Mouse (Mus musculus): Measurements from ENCODE around the gene Rpgrip1l. TPM values are rescaled to one million over a fixed set of nuclear protein-coding genes. Genes with fewer than 3 reads are reported as not detected.

Rpgrip1l gene
- polyA plus RNA-seq, 1 experiment from 2014 or later = 10.1 TPM

DNA sequence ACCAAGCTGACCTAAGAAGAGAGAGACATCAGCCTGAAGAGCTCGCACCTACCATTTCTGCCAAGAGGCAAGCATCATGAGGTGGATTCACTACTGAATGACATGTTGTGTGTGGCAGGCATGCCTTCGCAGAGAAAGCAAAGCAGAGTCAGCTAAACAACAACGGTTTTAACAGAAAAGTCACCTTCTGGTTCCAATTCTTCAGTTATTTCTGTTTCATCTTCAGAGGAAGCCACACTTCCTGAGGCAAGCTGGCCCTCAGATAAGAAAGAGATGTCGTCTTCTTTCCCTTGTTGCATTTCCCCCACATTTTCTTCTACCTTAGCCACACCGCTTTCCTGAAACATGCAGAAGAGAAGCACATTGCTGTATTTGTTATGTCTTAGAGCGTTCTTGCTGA is 62.1 kb downstream of the Rpgrip1l start:
- 94% methylated on average over 6 of the region's 6 CpGs for WGBS
- H3K9ac ChIP-seq = no peak overlapping the region
- no peak for ATAC-seq (ENCODE audit: low read depth)
- no peaks in the 10 kb centered on the region for H3K9me3 ChIP-seq
- no peak overlapping the region for H3K4me3 ChIP-seq
- H3K4me2 ChIP-seq = no peak overlapping the region
- peaks cover 11% of the 10 kb centered on the region; the same call in 1 of the 2 replicates for H3K36me3 ChIP-seq
- H3K4me1 ChIP-seq (replicated peaks) = no peaks in the 10 kb centered on the region
- H3K27ac ChIP-seq (replicated peaks) = no peak overlapping the region
- H3K27me3 ChIP-seq = no peaks in the 10 kb centered on the region

DNA sequence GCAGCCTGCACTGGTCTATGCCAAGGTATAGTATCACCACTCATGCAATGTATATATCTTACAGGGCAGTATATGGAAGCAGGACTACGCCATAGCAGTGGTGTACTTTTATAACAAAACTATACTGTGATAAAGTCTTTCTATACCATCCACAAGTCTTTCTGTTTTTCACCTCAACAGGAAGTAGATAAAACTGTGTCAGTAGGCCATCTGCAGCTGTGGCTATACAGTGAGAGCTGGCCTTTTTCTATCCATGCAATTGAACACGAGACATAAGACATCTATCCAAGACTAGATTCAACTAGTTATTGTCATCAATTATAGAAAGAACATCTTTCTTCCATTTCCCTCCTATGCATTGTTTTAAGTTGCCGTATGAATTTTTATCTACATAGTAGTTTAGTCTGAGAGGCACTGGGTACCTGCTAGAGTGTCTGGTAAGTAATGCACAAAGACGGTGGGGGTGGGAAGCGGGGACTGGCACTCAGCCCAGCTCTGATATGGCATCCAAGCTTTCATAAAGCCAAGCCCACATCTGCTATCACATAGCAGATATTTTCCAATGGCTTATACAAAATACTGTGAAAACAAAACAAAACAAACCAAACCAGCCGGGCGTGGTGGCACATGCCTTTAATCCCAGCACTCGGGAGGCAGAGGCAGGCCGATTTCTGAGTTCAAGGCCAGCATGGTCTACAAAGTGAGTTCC is 63.1 kb downstream of the Rpgrip1l start:
- peaks cover 11% of the 10 kb centered on the region; the same call in 1 of the 2 replicates for H3K36me3 ChIP-seq
- no peaks in the 10 kb centered on the region for H3K9me3 ChIP-seq
- no peaks in the 10 kb centered on the region for H3K4me1 ChIP-seq (replicated peaks)
- 97% methylated on average over 9 of the region's 9 CpGs for WGBS
- no peak overlapping the region for H3K4me2 ChIP-seq
- no peak overlapping the region for H3K27ac ChIP-seq (replicated peaks)
- no peaks in the 10 kb centered on the region for H3K27me3 ChIP-seq
- no peak for ATAC-seq (ENCODE audit: low read depth)
- no peak overlapping the region for H3K9ac ChIP-seq
- no peak overlapping the region for H3K4me3 ChIP-seq

DNA sequence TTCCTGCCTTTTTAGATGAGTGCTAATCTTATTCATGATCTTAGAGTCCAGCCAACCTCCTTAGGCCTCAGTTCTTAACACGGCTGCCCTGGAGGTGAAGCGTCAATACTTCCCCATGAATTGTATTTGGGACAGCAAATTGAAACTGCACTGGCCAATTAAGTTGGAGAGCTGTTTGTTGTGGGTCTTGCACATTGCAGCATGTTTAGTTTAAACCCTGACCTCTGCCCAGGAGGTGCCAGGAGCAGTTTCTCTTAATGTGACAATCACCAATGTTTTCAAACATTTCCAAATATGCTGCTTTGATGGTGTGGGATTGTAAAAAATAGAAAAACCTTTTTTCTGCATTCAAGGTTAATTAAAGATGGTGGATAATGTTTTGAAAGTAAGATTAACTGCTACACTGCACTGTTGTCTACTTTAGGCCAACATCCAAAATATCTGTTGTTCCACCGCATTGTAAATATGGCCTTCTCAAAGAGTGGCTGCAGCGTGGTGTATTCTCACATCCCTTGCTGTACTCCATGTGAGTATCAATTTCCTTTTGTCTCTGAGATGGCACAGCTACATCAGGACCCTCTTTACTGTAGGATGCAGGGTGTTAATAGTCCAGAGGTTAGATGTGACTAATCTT is 67.1 kb downstream of the Rpgrip1l start:
- Histone ChIP-seq H3K27ac (replicated peaks) (no peak overlapping the region), H3K9ac (no peak overlapping the region), H3K27me3 (no peaks in the 10 kb centered on the region), H3K4me2 (no peak overlapping the region), H3K4me3 (no peak overlapping the region), H3K36me3 (peaks cover 8% of the 10 kb centered on the region; the same call in 1 of the 2 replicates), H3K4me1 (replicated peaks) (0 out of 2 replicates have a peak, but pooled peaks cover 2% of the 10 kb centered on the region), H3K9me3 (no peaks in the 10 kb centered on the region)
- 80% methylated on average over 4 of the region's 4 CpGs for WGBS
- no peak for ATAC-seq (ENCODE audit: low read depth)

DNA sequence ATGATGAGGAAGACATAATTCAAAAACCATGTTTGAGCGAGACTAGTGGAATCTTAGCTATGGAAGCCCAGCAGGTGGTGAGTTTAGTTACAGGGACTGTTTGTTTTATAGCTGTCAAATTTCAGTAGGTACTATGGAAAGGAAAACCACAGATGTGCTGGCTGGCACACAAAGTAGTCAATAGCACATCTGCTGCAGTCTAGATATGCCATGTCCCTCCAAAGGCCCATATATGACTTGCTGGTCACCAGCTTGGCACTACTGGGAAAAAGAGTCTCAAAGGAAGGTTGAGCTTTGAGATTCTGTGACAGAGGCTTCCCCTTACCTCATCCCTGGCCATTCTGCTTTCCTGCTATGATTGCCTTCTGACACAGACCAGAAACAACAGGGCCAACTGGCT is 70.3 kb downstream of the Rpgrip1l start:
- WGBS = 66% methylated on average over 1 of the region's 1 CpGs
- Histone ChIP-seq H3K27me3 (no peaks in the 10 kb centered on the region), H3K27ac (replicated peaks) (no peak overlapping the region), H3K4me3 (no peak overlapping the region), H3K9me3 (no peaks in the 10 kb centered on the region), H3K4me1 (replicated peaks) (0 out of 2 replicates have a peak, but pooled peaks cover 2% of the 10 kb centered on the region), H3K9ac (no peak overlapping the region), H3K36me3 (no peaks in the 10 kb centered on the region), H3K4me2 (no peak overlapping the region)
- ATAC-seq (ENCODE audit: low read depth) = no peak

DNA sequence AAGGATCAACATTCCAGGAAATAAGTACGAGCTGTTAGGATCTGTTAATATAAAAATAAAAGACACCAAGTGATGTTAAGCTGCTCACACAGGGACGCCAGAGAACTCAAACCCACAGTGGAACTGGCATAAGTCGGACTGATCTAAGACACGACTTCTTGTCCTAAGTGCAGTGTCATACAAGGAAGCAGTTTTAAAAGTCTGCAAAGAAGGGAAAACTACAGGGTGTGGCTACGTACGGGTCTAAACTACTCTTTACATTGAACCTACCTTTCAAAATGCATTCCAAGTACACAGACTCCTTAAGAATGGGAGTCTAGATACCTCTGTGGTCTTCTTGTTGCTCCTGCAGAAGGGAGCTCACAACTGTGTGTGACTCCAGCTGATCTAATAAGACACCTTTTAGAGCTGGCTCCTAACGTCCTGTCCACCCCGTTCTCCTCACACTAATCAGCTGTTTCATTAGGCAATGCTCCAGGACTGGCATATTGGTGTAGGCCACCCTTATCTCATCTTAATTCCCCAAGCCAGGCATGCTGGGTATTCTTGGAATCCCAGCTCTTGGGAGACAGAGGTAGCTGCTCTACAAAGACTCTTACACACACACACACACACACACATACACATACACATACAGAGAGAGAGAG is 71.1 kb downstream of the Rpgrip1l start:
- Histone ChIP-seq H3K4me3 (no peak overlapping the region), H3K4me1 (replicated peaks) (0 out of 2 replicates have a peak, but pooled peaks cover 2% of the 10 kb centered on the region), H3K9me3 (no peaks in the 10 kb centered on the region), H3K4me2 (no peak overlapping the region), H3K27ac (replicated peaks) (no peak overlapping the region), H3K9ac (no peak overlapping the region), H3K27me3 (no peaks in the 10 kb centered on the region), H3K36me3 (no peaks in the 10 kb centered on the region)
- no peak for ATAC-seq (ENCODE audit: low read depth)
- WGBS = 89% methylated on average over 8 of the region's 8 CpGs

DNA sequence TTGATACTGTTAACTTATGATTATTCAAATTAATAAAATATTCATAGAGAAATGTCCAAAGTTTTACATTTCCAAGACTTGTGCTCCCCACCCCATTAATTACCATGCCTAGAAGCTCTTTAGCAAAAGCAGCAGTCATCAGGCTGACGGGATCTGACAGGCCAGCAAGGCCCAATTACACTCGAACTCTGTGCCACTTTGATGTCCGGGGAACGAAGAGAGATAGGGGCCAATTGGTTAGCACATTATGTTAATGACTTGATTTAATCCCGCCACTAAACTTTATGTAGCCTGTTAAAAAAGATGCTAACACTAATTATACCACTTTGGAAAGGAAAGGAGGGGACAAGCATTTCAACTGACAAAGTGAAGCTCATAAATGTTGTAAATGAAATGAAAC is 71.7 kb downstream of the Rpgrip1l start:
- Histone ChIP-seq H3K4me3 (no peak overlapping the region), H3K9ac (no peak overlapping the region), H3K9me3 (no peaks in the 10 kb centered on the region), H3K27me3 (no peaks in the 10 kb centered on the region), H3K4me2 (no peak overlapping the region), H3K4me1 (replicated peaks) (0 out of 2 replicates have a peak, but pooled peaks cover 2% of the 10 kb centered on the region), H3K27ac (replicated peaks) (no peak overlapping the region), H3K36me3 (no peaks in the 10 kb centered on the region)
- no peak for ATAC-seq (ENCODE audit: low read depth)
- WGBS = 61% methylated on average over 5 of the region's 5 CpGs

DNA sequence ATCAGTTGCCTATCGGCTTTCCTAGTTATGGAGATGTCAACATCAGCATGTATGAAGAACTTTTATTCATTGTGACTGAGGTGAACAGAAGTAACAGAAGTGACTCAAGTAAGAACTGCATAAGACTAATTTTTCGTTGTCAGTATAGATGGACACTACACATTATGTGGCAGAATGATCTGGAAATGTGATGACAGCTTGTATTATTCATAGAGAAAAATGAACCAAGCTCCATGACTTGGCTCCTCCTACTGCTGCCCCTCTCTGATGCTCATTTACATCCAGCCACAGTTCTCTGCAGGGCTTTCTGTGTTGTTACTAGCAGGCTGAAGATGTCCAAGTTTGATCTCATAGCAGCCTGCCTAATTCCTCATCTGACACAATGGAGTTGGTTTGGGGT is 75.9 kb downstream of the Rpgrip1l start:
- Histone ChIP-seq H3K36me3 (no peaks in the 10 kb centered on the region), H3K4me1 (replicated peaks) (0 out of 2 replicates have a peak, but pooled peaks cover 3% of the 10 kb centered on the region), H3K9ac (no peak overlapping the region), H3K9me3 (no peaks in the 10 kb centered on the region), H3K4me2 (no peak overlapping the region), H3K27ac (replicated peaks) (no peak overlapping the region), H3K4me3 (no peak overlapping the region), H3K27me3 (no peaks in the 10 kb centered on the region)
- ATAC-seq (ENCODE audit: low read depth) = no peak
- WGBS = 86% methylated on average over 2 of the region's 2 CpGs

DNA sequence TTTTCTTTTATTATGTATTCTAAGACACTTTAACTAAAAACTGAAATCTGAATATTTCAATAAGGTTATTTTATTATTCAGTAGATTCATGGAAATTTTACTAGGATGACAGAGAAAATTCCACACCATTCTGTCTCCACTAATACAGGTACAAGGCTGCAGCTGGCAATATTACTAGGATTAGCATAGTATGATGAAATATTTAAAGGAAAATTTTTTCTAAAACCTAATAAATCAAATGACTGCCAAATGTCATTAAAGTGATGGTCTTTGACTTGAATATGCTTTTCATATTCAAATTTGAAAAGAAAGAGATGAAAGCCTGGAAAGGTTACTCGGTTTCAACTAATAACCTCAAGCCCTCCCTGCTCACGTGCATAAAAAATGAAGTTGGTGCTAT is 79.0 kb downstream of the Rpgrip1l start:
- H3K4me3 ChIP-seq = no peak overlapping the region
- 44% methylated on average over 2 of the region's 2 CpGs for WGBS
- H3K36me3 ChIP-seq = 0 out of 2 replicates have a peak, but pooled peaks cover 3% of the 10 kb centered on the region
- ATAC-seq (ENCODE audit: low read depth) = no peak
- H3K9me3 ChIP-seq = no peaks in the 10 kb centered on the region
- H3K27ac ChIP-seq (replicated peaks) = no peak overlapping the region
- H3K4me1 ChIP-seq (replicated peaks) = peaks cover 6% of the 10 kb centered on the region; the same call in 1 of the 2 replicates
- no peak overlapping the region for H3K4me2 ChIP-seq
- H3K9ac ChIP-seq = no peak overlapping the region
- no peaks in the 10 kb centered on the region for H3K27me3 ChIP-seq

DNA sequence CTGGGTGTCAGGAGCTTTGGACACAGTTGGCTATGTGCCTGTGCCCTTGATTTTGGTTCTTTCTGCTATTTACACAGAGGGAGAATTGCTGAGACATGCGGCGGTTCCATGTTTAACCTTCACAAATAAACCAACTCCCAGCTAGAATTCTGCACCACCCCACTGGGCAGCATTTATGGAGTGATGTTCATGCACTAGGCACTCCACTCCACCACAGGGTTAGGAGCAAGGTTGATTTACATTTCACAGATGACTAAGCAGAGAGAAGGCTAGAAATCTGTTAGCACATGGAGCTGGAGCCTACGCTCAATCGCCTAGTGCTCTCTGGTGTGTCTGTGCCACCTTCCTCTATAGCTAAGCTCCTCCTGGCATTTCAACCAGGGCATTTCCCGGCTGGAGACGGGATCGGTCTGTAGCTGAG is 85.6 kb downstream of the Rpgrip1l start:
- Histone ChIP-seq H3K4me2 (no peak overlapping the region), H3K9ac (no peak overlapping the region), H3K27ac (replicated peaks) (no peak overlapping the region), H3K4me1 (replicated peaks) (peaks cover 3% of the 10 kb centered on the region; the same call in 1 of the 2 replicates), H3K9me3 (no peaks in the 10 kb centered on the region), H3K36me3 (0 out of 2 replicates have a peak, but pooled peaks cover 7% of the 10 kb centered on the region), H3K27me3 (no peaks in the 10 kb centered on the region), H3K4me3 (no peak overlapping the region)
- no peak for ATAC-seq (ENCODE audit: low read depth)
- 80% methylated on average over 7 of the region's 7 CpGs for WGBS

DNA sequence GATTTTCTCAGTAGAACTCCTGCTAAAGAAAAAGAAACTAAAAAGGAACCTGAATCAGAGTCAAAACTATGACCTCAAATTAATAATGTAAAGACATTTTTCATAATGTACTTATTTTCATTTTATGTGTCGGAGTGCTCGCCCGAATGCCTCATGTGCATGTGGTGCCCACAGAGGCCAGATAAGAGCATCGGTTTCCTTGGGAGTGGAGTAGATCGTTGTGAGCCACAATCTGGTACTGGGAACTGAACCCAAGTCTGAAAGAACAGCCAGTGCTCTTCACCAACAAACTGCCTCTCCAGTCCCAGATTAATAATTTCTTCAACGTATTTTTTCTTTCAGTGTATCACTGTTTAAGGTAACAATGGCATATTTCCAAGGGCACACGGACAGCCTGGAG is 88.8 kb downstream of the Rpgrip1l start:
- Histone ChIP-seq H3K9ac (no peak overlapping the region), H3K36me3 (0 out of 2 replicates have a peak, but pooled peaks cover 4% of the 10 kb centered on the region), H3K27me3 (no peaks in the 10 kb centered on the region), H3K4me2 (no peak overlapping the region), H3K4me3 (no peak overlapping the region), H3K27ac (replicated peaks) (no peak overlapping the region), H3K4me1 (replicated peaks) (0 out of 2 replicates have a peak, but pooled peaks cover 2% of the 10 kb centered on the region), H3K9me3 (no peaks in the 10 kb centered on the region)
- no peak for ATAC-seq (ENCODE audit: low read depth)
- WGBS = 92% methylated on average over 7 of the region's 7 CpGs

DNA sequence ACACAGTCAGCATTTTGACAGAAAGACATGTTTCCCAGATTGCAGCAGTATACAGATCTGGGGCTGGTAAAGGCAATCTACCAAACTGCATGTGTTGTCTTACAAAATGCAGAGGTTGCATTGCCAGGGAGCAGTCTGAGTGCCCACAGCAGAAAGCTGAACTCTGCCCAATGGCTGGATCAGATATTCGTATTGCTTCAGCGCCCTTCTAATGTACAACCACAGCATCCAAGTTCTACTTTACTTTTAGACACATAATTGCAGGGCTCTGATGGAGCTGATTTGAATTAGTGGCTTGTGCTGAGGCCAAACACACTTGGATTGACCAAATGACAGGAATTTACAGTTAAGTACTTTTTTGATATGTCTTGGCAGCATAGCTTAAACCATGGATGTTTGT is 91.2 kb downstream of the Rpgrip1l start:
- Histone ChIP-seq H3K36me3 (0 out of 2 replicates have a peak, but pooled peaks cover 4% of the 10 kb centered on the region), H3K4me2 (no peak overlapping the region), H3K4me3 (no peak overlapping the region), H3K9me3 (no peaks in the 10 kb centered on the region), H3K27me3 (no peaks in the 10 kb centered on the region), H3K27ac (replicated peaks) (no peak overlapping the region), H3K9ac (no peak overlapping the region), H3K4me1 (replicated peaks) (peaks cover 13% of the 10 kb centered on the region; the same call in 1 of the 2 replicates)
- WGBS = 94% methylated on average over 2 of the region's 2 CpGs
- no peak for ATAC-seq (ENCODE audit: low read depth)

DNA sequence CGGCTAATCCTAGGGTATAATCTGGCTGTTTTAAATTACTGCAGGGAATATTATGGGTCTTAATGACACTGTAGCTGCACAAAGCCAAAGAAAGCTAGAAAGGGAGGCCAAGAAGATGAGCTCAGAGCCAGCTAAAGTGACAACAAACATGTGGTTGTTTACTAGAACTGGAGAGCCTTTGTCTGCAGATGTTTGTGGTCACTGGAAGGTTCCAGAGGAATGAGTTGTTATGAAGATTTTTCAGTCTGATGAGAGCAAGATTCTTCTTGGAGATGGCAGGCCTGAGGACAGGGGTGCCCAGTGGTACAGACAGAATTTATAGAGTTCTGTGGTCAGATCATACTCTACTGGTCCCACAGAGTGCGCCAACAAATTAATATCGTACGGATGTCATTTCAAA is 94.8 kb downstream of the Rpgrip1l start:
- peaks cover 13% of the 10 kb centered on the region; the same call in 1 of the 2 replicates for H3K4me1 ChIP-seq (replicated peaks)
- ATAC-seq (ENCODE audit: low read depth) = no peak
- H3K36me3 ChIP-seq = no peaks in the 10 kb centered on the region
- H3K27ac ChIP-seq (replicated peaks) = no peak overlapping the region; the same call in 1 of the 2 replicates
- no peak overlapping the region for H3K4me3 ChIP-seq
- no peak overlapping the region for H3K4me2 ChIP-seq
- H3K9me3 ChIP-seq = no peaks in the 10 kb centered on the region
- no peak overlapping the region for H3K9ac ChIP-seq
- WGBS = 53% methylated on average over 4 of the region's 4 CpGs
- no peaks in the 10 kb centered on the region for H3K27me3 ChIP-seq

Measured in neural tube, embryonic 13.5 days (tissue).